Mouse (Mus musculus) kidney, adult 8-10 months (tissue): Measurements from ENCODE around the gene Ntrk2.
"Not testable (repeated sequence)": the region's sequence is repeated elsewhere in the genome, so short reads cannot be mapped to it uniquely, and the experiment has no call there.

Experiments
- DNase-seq, 2 experiments: peaks; one replicate each; pipeline ENCODE4 v3.0.0; 2022

The Ntrk2 gene

GRCm38 (mm10) chr13:58972511-58972910 is 166.1 kb downstream of the Ntrk2 start:
- DNase-seq, result no peak

- no peak for DNase-seq
Measured at GRCm38 (mm10) chr13:58996447-58996846, 190.1 kb downstream of the Ntrk2 start.

GRCm38 (mm10) chr13:58997763-58998162 is 191.4 kb downstream of the Ntrk2 start:
- no peak for DNase-seq

GRCm38 (mm10) chr13:58999373-59000053 is 193.1 kb downstream of the Ntrk2 start:
- no peak for DNase-seq

- DNase-seq, result no peak
Measured at GRCm38 (mm10) chr13:59002943-59003806, 196.8 kb downstream of the Ntrk2 start.

GRCm38 (mm10) chr13:59003807-59004173 is 197.4 kb downstream of the Ntrk2 start:
- DNase-seq, result no peak

- DNase-seq, result no peak
Measured at GRCm38 (mm10) chr13:59004579-59004978, 198.2 kb downstream of the Ntrk2 start.

- DNase-seq, result peak; percentile 10 to 17
Measured at GRCm38 (mm10) chr13:59009855-59010254, 203.5 kb downstream of the Ntrk2 start.

GRCm38 (mm10) chr13:59010893-59011529 is 204.6 kb downstream of the Ntrk2 start:
- no peak for DNase-seq

GRCm38 (mm10) chr13:59011530-59011903 is 205.1 kb downstream of the Ntrk2 start:
- peak; percentile 64 to 76 for DNase-seq

GRCm38 (mm10) chr13:59015360-59015759 is 209.0 kb downstream of the Ntrk2 start:
- no peak for DNase-seq

- DNase-seq, result no peak
Measured at GRCm38 (mm10) chr13:59017121-59017520, 210.8 kb downstream of the Ntrk2 start.

- DNase-seq, result no peak
Measured at GRCm38 (mm10) chr13:59022251-59023042, 216.1 kb downstream of the Ntrk2 start.

GRCm38 (mm10) chr13:59025653-59026052 is 219.3 kb downstream of the Ntrk2 start:
- no peak for DNase-seq

GRCm38 (mm10) chr13:59027436-59027835 is 221.1 kb downstream of the Ntrk2 start:
- DNase-seq, result no peak

- DNase-seq, result no peak
Measured at GRCm38 (mm10) chr13:59028546-59028945, 222.2 kb downstream of the Ntrk2 start.

GRCm38 (mm10) chr13:59030574-59030973 is 224.2 kb downstream of the Ntrk2 start:
- no peak for DNase-seq

GRCm38 (mm10) chr13:59040156-59040915 is 234.0 kb downstream of the Ntrk2 start:
- no peak for DNase-seq

- DNase-seq, result no peak
Measured at GRCm38 (mm10) chr13:59041013-59041764, 234.8 kb downstream of the Ntrk2 start.

GRCm38 (mm10) chr13:59052188-59052587 is 245.8 kb downstream of the Ntrk2 start:
- no peak for DNase-seq

GRCm38 (mm10) chr13:59054331-59054730 is 248.0 kb downstream of the Ntrk2 start:
- not testable (repeated sequence) for DNase-seq
